Mouse (Mus musculus) cerebellum, adult 11-12 months (tissue): ENCODE results near the gene Rbfox2.

Experiments
- DNase-seq: peaks from one replicate; pipeline ENCODE4 v3.0.0; 2022

The Rbfox2 gene

DNA sequence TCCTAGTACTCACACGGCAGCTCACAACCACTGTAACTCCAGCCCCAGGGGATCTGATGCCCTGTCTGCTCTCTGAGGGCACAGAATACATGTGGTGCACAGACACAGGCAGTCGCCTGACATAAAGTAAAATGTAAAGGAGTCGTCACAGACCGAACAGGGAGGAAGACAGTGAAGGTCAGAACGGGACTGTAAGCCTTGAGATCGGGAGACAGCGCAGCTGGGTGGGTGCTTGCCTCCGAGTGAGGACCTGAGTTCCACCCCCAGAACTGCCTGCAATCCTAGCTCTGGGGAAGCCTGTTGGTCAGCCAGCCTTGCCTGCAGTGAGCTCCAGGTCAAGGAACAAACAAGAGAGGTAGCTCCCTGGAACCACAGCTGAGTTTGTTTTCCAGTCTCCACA is 177.7 kb downstream of the Rbfox2 start:
- DNase-seq: no peak

DNA sequence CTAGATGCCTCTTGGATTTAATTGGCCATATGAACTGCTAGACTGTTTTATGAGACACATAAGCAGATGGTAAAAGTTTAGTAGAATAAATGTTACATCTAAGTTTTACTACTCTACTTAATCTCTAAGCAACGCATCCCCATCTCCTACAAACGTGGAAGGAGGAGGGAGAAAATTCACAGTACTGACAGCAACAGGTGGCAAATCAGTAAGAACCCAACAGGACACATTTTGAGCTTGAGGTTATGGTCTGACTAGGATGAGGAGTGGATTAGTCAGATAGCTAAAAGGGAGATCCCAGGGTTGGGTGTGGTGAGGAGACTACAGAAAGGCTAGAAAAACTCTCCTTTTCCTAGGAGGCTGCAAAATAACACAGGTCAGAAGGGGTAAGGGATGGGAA is 179.1 kb downstream of the Rbfox2 start:
- no peak for DNase-seq

DNA sequence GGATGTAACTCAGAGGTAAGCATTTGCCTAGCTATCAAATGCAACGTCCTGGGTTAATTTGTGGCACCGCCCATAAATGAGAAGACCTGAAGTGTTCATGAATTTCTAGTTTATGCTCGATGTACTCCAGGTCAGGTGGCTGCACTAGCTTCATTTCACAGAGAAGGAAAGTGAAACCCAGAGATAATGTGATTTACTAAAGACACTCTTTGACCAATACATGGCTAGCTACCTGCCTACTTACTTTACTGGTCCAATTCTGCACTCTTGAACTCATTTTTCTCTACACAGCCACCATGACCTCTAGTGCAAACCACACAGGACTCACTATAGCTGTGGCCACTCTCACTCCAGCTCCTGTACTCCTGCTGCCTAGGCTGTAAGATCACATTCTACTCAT is 180.1 kb downstream of the Rbfox2 start:
- no peak for DNase-seq

DNA sequence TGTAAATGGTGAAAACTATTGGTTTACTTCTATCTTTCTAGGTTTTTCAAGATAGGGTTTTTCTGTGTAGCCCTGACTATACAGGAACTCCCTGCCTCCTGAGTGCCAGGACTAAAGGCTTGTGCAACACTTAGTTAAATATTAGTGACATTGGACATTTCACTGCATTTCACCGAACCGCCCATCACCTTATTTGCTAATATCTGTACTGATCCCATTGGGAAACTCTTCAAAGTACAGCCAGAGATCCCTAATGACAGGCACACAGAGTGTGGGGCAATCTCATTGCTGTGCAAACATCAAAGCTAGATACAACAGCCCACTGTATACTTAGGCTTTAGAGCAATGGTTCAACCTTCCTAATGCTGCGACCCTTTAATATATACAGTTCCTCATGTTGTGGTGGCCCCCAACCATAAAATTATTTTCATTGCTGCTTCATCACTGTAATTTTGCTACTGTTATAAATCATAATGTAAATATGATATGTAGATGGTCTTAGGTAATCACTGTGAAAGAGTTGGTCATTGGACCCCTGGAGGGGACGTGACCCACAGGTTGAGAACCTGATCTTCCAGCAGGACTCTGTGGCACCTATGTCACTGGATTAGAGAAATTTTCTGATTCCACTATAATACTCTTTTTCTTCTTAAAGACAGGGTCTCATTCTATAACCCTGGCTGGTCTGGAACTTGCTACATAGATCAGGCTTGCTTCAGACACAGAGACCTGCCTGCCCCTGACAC is 182.3 kb downstream of the Rbfox2 start:
- no peak for DNase-seq

DNA sequence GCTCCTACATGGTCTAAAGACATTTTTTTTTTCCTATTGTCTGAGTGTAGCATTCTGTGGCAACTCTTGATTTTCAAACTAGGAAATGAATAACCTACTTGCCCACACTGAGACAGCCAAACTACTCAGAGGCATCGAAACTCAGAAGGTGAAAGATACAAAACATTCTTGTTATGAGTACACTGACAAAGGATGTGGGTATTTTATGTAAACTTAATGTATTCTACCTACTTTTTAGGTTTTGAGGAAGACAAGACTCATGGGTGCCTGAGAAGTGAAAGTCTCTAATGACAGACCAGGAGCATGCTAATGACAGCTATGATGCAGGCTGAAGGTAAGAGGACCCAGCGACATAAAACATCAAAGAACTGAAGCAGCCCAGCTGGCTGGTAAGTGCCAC is 184.0 kb downstream of the Rbfox2 start:
- no peak for DNase-seq

DNA sequence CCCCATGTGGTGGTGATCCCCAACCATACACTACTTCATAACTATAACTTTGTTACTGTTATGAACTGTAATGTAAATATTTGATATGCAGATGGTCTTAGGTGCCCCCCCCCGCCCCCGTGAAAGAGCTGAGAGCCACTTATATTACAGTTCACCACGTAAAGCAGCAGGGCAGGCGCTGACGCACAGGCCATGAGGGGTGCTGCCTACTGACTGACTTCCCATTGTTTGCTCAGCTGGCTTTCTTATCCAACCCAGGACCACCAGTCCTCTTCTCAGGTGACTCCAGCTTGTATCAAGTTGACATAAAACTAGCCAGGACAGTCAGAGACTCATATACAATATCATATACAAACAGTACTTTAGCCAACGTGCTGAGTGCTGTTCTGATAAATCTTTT is 184.6 kb downstream of the Rbfox2 start:
- DNase-seq: no peak

DNA sequence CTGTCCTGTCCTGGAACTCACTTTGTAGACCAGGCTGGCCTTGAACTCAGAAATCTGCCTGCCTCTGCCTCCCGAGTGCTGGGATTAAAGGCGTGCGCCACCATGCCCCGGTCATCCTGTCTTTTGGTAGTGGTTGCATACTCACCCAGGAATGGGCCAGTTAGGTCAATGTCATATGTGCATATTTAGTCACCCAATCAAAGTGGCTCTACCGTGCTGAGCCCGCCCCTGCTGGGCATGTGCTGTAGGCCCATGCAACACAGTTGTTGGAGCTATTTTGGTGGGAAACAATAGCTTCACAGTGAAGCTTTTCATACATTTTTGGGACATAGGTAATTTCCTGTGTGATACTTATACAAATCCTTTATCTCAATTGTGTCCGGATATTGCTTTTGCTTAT is 187.1 kb downstream of the Rbfox2 start:
- DNase-seq: no peak

DNA sequence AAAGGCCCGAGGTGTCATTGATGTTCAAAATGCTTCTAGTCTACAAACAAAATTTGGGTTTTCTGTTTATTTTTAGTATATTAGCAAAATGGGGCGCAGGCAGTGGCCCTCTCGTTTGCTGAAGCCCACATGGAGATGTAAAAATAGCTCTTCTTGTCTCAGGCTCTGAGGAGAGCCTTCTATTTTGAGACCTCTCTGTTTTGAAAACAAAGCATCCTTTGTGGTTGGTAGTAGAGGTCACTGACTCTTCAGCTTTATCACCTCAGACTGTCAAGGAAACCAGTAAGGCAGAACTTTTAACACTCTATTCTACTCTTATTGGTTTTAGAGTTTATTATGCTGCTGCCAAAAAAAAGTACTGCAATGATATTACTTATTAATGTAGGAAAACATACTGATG is 189.6 kb downstream of the Rbfox2 start:
- no peak for DNase-seq

DNA sequence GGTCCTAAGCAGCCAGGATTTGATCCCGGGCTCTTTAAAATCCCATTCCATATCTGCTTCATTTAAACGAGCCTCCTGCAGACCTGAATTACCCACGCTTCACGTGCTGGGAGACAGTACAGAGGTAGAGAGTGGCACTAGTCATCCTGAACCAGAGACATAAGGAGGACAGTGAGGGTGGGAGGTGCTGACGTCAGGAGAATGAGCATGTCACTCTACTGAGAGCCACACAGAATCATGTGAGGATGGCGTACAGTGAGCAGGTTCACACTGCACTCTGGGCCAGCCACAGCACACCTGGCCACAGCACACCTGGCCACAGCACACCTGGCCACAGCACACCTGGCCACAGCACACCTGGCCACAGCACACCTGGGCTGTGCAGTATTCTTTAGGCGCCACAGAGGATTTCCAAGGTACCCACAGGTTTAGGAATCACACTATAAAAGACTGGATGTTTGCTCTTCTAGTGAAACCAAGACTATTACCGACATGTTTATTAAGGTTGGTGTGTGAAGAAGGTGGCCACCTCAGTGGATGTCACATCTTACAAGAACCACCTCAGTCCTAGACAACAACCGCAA is 190.6 kb downstream of the Rbfox2 start:
- DNase-seq: no peak

DNA sequence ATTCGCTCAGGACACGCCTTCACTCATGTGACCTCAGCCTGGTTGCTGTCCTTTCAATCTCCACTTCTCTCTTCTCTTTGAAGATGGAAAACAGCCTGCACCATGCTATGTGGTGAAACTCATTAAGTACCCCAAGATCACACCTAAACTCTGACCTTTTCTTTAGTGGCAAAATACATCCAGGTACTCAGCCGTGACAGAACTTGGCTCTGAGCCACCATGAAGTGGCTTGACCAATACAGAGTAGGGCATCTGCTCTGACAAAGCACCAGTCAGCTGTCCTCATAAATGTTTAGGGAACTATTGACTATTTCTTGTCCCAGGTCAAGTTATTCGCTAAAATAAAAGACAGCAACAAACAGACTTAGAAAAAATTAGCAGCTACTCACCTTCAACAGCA is 191.3 kb downstream of the Rbfox2 start:
- no peak for DNase-seq

DNA sequence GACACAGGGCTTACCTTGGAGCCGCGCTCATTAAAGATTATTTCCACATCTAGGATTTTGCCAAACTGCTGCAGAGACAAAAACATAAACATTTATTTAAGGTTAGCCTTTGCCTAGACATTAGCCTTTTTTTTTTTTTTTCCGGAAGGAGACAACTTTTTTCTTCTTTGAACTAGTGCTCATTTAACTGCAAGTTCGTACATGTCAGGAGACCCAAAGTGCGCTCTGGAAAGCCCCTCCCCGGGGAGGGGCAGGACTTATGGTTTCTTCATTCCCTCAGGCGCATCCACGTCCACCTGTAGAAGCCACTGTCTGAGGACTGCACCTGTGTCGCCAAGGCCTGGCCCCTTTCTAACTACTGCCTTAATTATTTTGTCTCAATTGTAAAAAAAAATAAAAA is 193.2 kb downstream of the Rbfox2 start:
- DNase-seq: no peak

DNA sequence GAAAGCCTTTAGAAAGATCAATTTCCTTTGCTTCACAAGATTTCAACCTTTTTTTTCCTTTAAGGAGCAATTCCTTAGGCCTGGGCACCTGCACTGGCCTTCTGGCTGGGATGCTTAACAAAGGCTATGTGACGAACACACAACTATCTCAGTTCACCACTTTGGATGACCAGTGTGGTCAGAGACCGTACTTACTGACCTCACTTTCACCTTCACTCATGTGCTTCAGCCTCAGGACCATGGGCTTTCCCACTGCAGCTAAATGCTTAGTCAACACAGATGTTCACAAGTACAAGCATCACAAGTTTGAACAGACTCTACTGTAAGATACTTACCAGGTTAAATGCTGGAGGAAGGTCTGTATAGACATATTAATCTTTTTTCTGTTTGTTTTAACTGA is 194.4 kb downstream of the Rbfox2 start:
- no peak for DNase-seq

DNA sequence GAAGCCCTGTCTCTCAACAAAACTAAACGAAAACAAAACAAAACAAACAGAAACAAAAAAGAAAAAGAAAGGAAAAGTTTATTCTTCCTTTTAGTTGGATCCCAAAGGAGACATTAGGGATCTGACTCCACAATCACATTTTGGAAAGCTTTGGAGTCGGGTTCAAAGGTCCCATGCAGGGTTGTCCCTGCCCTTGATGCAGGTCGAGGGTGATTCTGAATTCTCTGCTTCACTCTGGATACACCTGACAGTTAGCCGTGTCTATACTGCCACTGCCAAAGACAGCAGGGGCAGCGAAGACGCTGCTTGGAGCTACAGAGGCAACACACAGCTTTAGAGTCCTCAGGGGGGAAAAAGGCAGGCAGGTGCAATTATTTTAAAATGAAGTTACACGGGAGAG is 194.9 kb downstream of the Rbfox2 start:
- no peak for DNase-seq

DNA sequence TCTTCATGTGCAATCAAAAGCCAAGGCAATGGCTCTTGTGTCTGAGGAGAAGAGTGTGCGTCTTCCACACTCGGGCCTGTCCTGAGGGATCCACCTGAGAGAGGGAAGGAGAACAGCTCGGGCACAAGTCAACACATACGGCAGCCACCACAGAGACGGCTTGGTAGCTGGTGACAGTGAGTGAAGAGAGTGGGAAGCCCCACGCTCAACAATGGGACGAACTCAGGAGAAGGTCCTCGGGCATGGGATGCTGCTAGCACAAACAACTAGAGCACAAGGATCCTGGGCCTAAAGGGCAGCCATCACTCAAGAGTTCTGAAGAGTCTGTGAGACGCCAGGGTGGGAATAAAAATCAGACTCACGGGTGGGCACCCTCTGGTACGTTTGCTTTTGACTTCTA is 196.4 kb downstream of the Rbfox2 start:
- DNase-seq: no peak

DNA sequence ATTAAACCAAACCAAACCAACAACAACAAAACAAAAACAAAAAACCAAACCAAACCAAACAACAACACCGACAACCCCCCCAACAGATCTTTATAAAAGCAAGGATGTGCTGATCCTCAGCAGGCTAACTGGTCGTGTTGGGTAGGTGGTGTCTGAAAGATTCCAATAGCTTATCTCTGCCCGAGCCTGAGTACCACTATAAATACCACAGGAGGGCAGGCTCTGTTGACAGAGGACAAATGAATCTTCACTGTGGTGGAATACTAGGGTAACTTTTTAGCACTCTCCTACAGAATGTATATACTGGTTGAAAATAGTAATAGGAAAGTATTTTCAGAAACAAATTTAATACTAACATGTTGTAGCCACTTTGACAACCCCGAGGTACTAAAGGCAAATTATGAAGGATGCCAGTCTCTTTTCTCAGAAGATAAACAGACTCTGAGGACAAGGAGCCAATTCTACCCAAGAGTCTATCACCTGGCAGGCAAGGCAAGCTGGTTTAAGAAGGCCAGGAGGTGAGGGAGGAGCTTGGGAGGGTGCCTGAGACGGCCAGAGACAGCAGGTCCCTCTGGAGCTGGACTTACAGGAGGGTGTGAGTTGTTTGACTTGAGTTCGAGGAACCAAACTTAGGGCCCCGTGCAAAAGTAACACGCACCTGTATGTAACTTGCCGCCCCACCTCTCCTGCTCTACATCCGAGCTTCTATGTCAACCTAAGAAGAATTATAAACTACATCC is 199.5 kb downstream of the Rbfox2 start:
- DNase-seq: peak; percentile 35

DNA sequence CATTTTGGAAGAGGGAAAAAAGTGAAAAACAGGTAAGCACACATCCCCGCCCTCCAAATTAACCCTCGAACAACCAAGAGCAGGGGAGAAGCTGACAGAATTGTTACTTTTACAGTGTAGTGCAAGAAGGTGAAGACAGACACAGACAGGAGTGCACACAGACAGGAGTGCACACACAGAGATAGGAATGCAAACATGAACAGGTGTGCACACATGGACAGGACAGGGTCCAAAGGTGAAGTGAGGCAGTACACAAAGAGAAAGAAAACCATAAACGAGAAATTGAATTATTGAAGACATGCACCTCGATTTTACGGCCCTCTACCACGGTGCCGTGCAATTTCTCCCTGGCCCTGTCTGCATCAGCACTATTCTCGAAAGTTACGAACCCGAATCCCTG is 201.5 kb downstream of the Rbfox2 start:
- DNase-seq: no peak

DNA sequence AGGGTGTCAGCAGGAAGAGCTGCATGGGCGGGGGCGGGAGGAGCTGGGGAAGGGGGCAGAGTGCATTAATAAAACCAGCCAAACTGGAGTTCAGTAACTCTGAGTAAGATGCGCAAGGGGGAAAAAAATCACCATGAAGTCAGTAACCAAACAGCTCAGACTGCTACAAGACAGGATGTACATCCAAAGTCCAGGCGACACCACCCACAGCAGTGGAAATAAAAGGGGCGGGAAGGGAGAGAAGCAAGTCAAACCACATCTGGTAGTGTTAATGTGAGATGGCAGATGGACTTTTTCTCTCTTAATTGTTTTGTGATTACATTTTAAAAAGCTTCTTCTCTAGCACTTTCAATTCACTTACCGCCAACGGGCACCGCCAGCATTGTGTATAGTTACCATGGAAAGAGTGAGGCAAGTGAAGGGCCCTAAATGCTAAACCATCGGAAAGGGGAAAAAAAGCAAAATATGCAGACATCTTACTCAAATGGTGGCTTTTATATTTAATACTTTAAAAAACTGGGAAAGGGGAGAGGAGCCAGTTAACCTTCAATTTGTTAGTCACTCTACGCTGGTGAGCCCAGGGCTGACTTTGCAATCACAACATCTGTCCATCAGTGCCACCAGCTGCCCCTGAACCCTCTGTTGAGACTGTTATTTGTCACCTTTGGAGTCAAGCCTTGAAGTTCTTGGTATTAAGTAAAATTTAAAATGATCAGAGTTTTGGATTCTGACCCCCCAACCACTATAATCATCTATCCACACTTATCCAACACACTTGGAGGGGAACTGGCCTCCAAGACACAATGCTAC is 202.2 kb downstream of the Rbfox2 start:
- DNase-seq: no peak

DNA sequence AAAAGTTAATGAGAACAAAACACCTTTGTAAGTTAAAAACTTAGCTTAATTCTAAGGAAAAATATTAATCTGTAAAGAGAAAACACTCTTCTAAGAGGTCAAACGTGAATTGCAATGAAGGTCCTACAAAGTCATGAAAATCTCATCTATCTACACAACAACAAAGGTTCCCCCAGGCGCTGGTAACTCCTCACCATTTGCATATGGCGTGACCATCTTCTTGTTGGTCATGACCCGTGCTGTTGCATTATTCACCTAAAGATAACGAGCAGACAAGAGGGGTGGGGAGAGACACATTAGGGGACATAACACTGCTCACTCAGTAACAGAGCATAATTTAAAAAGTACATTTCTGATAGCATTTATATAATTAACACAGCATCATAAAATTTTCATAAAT is 204.1 kb downstream of the Rbfox2 start:
- no peak for DNase-seq

DNA sequence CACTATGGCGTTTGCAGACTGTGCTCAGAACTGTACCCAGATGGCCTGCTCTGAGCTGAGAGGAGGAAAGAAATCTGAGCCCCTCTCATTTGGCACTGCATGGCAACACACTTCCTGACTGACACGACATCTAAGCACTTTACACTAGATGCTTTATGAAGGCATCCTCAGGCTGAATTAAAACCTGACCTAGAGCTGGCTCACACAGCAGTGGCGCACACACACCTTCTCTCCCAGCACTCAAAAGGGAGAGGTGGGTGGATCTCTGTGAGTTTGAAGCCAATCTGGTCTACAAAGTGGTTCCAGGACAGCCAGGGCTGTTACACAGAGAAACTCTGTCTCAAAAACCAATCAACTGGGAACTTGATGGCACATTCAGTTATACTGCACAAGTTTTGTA is 207.0 kb downstream of the Rbfox2 start:
- no peak for DNase-seq

DNA sequence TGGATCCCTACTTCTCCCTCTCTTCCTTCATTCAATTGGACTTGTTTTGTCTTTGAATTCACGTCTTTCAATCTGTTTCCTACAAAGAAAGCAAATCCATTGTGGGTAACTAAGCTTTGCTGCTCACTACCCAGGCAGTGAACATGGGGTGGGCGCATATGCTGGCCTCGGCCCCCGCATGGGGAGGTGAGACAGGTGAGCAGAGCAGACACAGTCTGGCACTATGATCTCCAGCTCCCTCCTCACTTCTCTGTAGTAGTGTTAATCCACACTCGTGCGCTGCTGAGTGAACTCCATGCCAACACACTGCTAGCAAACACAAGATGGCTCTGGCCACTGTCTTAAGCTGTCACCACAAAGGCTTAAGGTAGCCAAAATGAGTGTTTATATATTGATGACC is 209.4 kb downstream of the Rbfox2 start:
- no peak for DNase-seq

DNA sequence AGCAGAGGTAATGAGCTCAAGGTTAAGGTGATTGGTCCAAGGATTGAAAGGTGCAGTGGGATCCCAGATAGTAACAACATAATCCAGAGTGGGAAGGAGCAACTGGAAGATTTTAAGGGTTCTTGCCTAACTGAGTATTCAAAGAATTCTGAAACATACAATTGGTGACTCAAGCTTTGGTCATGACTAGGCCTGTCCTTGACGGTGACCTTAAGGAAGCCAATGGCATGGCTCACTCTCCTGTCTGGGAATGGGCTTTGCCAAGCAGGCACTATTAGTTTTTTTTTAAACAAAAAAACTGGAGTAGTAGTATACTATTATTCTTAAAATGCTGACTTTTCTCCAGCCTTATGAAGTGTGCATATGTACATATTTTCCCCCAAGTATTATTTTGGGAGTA is 211.6 kb downstream of the Rbfox2 start:
- no peak for DNase-seq

DNA sequence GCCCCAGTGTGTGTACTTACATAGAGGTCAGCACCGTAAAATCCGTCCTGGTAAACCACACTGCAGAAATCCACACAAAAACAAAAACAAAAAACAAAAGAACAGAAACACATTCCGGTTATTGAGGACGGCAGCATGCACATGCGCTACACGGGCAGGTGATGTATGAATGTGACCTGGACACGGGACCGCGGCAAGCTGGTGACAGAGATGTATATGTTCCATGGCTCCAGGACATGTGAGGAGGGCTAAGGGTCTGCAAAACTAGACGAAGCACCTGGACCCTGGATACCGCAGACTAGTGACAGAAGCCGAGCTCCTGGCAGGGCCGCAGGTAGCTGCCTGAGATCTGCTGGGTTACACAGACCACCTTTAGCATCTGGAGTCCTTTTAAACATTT is 212.4 kb downstream of the Rbfox2 start:
- DNase-seq: no peak

DNA sequence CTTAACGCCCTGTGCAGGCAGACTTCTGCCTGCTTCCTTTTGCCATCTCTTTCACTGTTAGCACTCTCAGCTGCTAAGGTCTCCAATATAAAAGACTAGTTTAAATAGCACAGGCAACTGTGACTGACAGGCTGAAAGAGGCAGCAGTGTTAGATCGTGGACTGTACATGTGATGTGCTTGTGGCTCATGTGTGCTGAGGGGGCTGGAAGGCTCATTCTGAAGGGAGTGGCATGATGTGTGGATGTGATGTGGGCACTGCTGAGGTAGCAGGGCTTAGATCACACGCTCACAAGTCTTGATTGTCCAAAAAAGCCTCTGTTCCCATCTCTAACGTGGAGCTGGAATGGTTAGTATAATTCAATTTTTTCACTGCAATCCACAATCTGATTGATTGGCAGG is 215.4 kb downstream of the Rbfox2 start:
- DNase-seq: no peak

DNA sequence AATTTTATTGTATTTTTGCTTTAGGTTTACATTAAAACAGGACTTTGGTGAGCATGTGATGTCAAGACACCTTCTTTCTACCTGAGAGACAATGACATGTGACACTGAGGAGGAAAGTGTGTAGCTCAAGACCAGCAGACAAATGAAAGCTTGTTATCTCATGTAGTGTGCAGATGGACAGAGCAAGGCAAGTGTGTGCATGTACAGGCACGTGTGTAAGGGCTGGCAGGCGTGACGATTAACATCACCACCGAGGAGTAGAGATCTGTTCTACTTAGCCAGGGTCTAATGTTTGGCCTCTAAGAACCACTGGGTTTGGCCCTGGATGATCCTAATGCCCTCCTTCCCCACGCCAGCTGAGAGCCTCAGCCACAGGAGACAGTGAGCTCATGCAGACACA is 216.3 kb downstream of the Rbfox2 start:
- no peak for DNase-seq
